Mouse (Mus musculus) ES-E14 (cell line): ENCODE measurements around the gene Vmn2r73. TPM values are rescaled to one million over a fixed set of nuclear protein-coding genes. Genes with fewer than 3 reads are reported as not detected.
A peak's percentile ranks its signal among the peaks of the same experiment; 100 is the strongest.
"Not testable (repeated sequence)": the region's sequence is repeated elsewhere in the genome, so short reads cannot be mapped to it uniquely, and the experiment has no call there.

ENCODE experiments used
- DNase-seq: peaks from one replicate; pipeline ENCODE4 v3.0.0-alpha.2; 2013; ENCODE audit warnings: low read depth, low spot score
- H3K27ac ChIP-seq: 2 replicates; pipeline ENCODE4 v1.5.1; 2012; ENCODE audit warnings: low read depth, mild to moderate bottlenecking, low read length, moderate library complexity, mixed read lengths; ENCODE audit not compliant: poor library complexity, insufficient read depth, severe bottlenecking
- H3K36me3 ChIP-seq: 2 replicates; pipeline ENCODE4 v1.6.1; 2012; ENCODE audit warnings: mild to moderate bottlenecking, low read length, moderate library complexity, mixed read lengths; ENCODE audit not compliant: control insufficient read depth, poor library complexity, insufficient read depth, severe bottlenecking
- H3K4me1 ChIP-seq, 2 experiments: fragments of 150-350 bp in 1 of 2; sonication (generic) in 1 of 2; 2 replicates each; pipeline ENCODE4 v1.6.1; 2012; ENCODE audit warnings: low read length in 2 of 2, mild to moderate bottlenecking in 1 of 2, mixed read lengths in 1 of 2; ENCODE audit not compliant: control insufficient read depth in 2 of 2, insufficient read depth in 2 of 2, poor library complexity in 1 of 2
- H3K4me3 ChIP-seq, 2 experiments: fragments of 150-350 bp in 1 of 2; sonication (generic) in 1 of 2; 2 replicates each; pipeline ENCODE4 v1.5.1; 2012; ENCODE audit warnings: low read length in 2 of 2, low read depth in 1 of 2, mild to moderate bottlenecking in 1 of 2, mixed read lengths in 1 of 2; ENCODE audit not compliant: insufficient read depth in 1 of 2, poor library complexity in 1 of 2, severe bottlenecking in 1 of 2
- H3K9ac ChIP-seq: 2 replicates; pipeline ENCODE4 v1.6.1; 2012; ENCODE audit warnings: low read depth, mild to moderate bottlenecking, low read length, mixed read lengths; ENCODE audit not compliant: poor library complexity, insufficient read depth, severe bottlenecking
- H3K9me3 ChIP-seq: fragments of 150-350 bp; sonication (generic); 2 replicates; pipeline ENCODE4 v1.6.1; 2012; ENCODE audit warnings: low read depth, mild to moderate bottlenecking, low read length; ENCODE audit not compliant: control insufficient read depth, insufficient read depth
- CHD2 ChIP-seq: IDR thresholded peaks from 2 replicates; pipeline ENCODE4 v1.6.1; 2014; ENCODE audit warnings: mild to moderate bottlenecking, low read depth, low read length, inconsistent platforms
- HCFC1 ChIP-seq: IDR thresholded peaks from 2 replicates; pipeline ENCODE4 v1.6.1; 2012; ENCODE audit warnings: low read length, inconsistent platforms, borderline replicate concordance; ENCODE audit not compliant: insufficient read depth
- MAFK ChIP-seq: IDR thresholded peaks from 2 replicates; pipeline ENCODE4 v1.6.1; 2014; ENCODE audit warnings: mild to moderate bottlenecking, low read depth, low read length, inconsistent platforms; ENCODE audit not compliant: insufficient read depth
- ZC3H11A ChIP-seq: IDR thresholded peaks from 2 replicates; pipeline ENCODE4 v1.6.1; 2012; ENCODE audit warnings: low read depth, mild to moderate bottlenecking, inconsistent platforms, low read length, borderline replicate concordance
- ZNF384 ChIP-seq: IDR thresholded peaks from 2 replicates; pipeline ENCODE4 v1.6.1; 2012; ENCODE audit warnings: low read depth, low read length, inconsistent platforms
- in situ Hi-C, 2 experiments: fragments of 600-800 bp; cut with MboI; formaldehyde crosslinking; loops; one replicate each; pipeline ENCODE4 v1.15.1; 2025; ENCODE audit warnings: low sequenced_read_pairs in 2 of 2, inconsistent platforms in 1 of 2; ENCODE audit not compliant: unreplicated experiment in 2 of 2
- total RNA-seq: library from RNA; depleted of rRNA; stranded (reverse); fragments of 300-350 nt; gene quantifications from 2 replicates; pipeline ENCODE4 v1.2.3, GENCODE M21; 2012; rRNA removed

Gene Vmn2r73
- total RNA-seq = not detected in 2 replicates

- in situ Hi-C loops = no loop called here
- no peaks in the 10 kb centered on the region for H3K36me3 ChIP-seq
- TF ChIP-seq ZNF384 = no peak
- TF ChIP-seq MAFK = no peak
- TF ChIP-seq HCFC1 = no peak
- TF ChIP-seq ZC3H11A = no peak
- no peak for TF ChIP-seq CHD2
- H3K9ac ChIP-seq = no peak within 1 kb of the TSS
- H3K4me1 ChIP-seq = no peaks in the 10 kb centered on the region
- H3K4me3 ChIP-seq = no peak within 1 kb of the TSS
- no peaks in the 10 kb centered on the region for H3K9me3 ChIP-seq
- H3K27ac ChIP-seq = no peak within 1 kb of the TSS
- no peak for DNase-seq
Observed at GRCm38 (mm10) chr7:85876166-85876565, at the start of gene Vmn2r73. TSS of gene Vmn2r73 (minus strand) at chr7:85876266.

- Histone ChIP-seq H3K9ac (no peak overlapping the region), H3K4me1 (no peaks in the 10 kb centered on the region), H3K4me3 (no peak overlapping the region), H3K27ac (no peak overlapping the region), H3K36me3 (no peaks in the 10 kb centered on the region), H3K9me3 (no peaks in the 10 kb centered on the region)
- TF ChIP-seq ZNF384 (no peak), CHD2 (no peak), ZC3H11A (no peak), MAFK (no peak), HCFC1 (no peak)
- no peak for DNase-seq
- in situ Hi-C loops = no loop called here
Observed at GRCm38 (mm10) chr7:85840090-85840948, 35.7 kb downstream of the Vmn2r73 start.

- not testable (repeated sequence) for H3K36me3 ChIP-seq, H3K27ac ChIP-seq, H3K4me3 ChIP-seq, H3K9ac ChIP-seq, H3K4me1 ChIP-seq, H3K9me3 ChIP-seq
- in situ Hi-C loops = loop anchor here in 1 of 2 experiments (25.0 kb wide), 1 partner anchor 394 kb away; no protein-coding TSS in a partner anchor
- peak; percentile 25 for DNase-seq
Observed at GRCm38 (mm10) chr7:85818092-85818491, 58.0 kb downstream of the Vmn2r73 start.

Other genes with a start within 250 kb of the Vmn2r73 start
- gene Vmn2r72, start 121.2 kb downstream of the Vmn2r73 start, total RNA-seq = not detected in 2 replicates
- gene Vmn2r74, start 85.4 kb upstream of the Vmn2r73 start, total RNA-seq = not detected in 2 replicates